Mouse (Mus musculus) kidney, adult 2 months (tissue): ENCODE measurements around the gene Pxk. TPM values are rescaled to one million over a fixed set of nuclear protein-coding genes. Genes with fewer than 3 reads are reported as not detected.
"Not testable (repeated sequence)": the region's sequence is repeated elsewhere in the genome, so short reads cannot be mapped to it uniquely, and the experiment has no call there.

Experiments used
- DNase-seq: peaks from one replicate; pipeline ENCODE4 v3.0.0; 2021
- H3K27ac ChIP-seq: fragments of 200-500 bp; 2 replicates; pipeline ENCODE4 v1.5.1; 2012; ENCODE audit warnings: low read depth, low read length, control low read depth, inconsistent platforms; ENCODE audit not compliant: insufficient read depth
- H3K27me3 ChIP-seq: fragments of 200-500 bp; replicated peaks from 2 replicates; pipeline ENCODE4 v1.6.1; 2012; ENCODE audit warnings: mild to moderate bottlenecking, moderate library complexity, low read length, inconsistent platforms; ENCODE audit not compliant: control insufficient read depth, insufficient read depth
- H3K36me3 ChIP-seq: fragments of 200-500 bp; 2 replicates; pipeline ENCODE4 v1.6.1; 2012; ENCODE audit warnings: mild to moderate bottlenecking, moderate library complexity, low read length, inconsistent platforms; ENCODE audit not compliant: control insufficient read depth, insufficient read depth
- H3K4me1 ChIP-seq: fragments of 200-500 bp; 2 replicates; pipeline ENCODE4 v1.6.1; 2011; ENCODE audit warnings: low read length; ENCODE audit not compliant: control insufficient read depth, insufficient read depth
- H3K4me3 ChIP-seq: fragments of 200-500 bp; 2 replicates; pipeline ENCODE4 v1.5.1; 2011; ENCODE audit warnings: mild to moderate bottlenecking, low read depth, low read length, control low read depth; ENCODE audit not compliant: insufficient read depth
- CTCF ChIP-seq: fragments of 200-500 bp; conservative IDR thresholded peaks from 2 replicates; pipeline ENCODE4 v1.5.1; 2011; ENCODE audit warnings: low read depth, mild to moderate bottlenecking, control low read depth, low read length, moderate library complexity, mixed read lengths; ENCODE audit not compliant: insufficient read depth, insufficient read length
- POLR2A ChIP-seq: fragments of 200-500 bp; IDR thresholded peaks from one replicate; pipeline ENCODE4 v1.6.1; 2011; ENCODE audit warnings: low read depth, low read length, control low read depth
- WGBS: fragments of 180-500 bp; shearing (Covaris S2); methylation state at CpG from one replicate; pipeline ENCODE4 v1.1.7; 2018; 5-methylcytosine and 5-hydroxymethylcytosine counted together
- polyA plus RNA-seq: library from polyadenylated mRNA; depleted of rRNA; stranded (reverse); fragments of >200 nt; gene quantifications from 2 replicates; pipeline ENCODE4 v1.2.3, GENCODE M21; 2012

Pxk gene
- polyA plus RNA-seq, 1 experiment = 42.9 TPM

DNA sequence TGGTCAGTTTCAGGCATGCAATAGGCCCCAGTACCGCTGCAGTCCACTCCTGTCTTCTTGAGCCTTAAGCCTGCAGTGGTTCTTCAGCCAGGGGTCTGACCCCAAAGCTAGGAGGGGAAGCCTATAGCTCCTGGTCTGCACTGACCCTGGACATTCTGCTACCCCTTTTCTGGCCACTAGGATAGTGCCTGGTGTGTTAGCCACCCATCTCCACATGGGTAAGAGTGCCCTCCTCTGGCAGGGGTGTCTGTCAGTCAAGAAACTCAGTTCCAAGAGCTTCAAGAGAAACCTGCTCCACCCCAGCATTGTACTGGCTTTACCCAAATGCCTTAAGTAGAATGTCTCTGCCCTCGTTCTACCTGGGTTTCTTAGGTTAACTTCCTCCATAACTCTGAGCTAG lies 63.8 kb downstream of the Pxk start:
- 87% methylated on average over 2 of the region's 2 CpGs for WGBS
- Histone ChIP-seq H3K27me3 (no peaks in the 10 kb centered on the region), H3K4me3 (no peak overlapping the region), H3K36me3 (peaks cover 7% of the 10 kb centered on the region), H3K27ac (no peak overlapping the region), H3K4me1 (no peaks in the 10 kb centered on the region)
- TF ChIP-seq POLR2A = no peak
- TF ChIP-seq CTCF = peak; percentile 58
- peak; percentile 43 for DNase-seq

DNA sequence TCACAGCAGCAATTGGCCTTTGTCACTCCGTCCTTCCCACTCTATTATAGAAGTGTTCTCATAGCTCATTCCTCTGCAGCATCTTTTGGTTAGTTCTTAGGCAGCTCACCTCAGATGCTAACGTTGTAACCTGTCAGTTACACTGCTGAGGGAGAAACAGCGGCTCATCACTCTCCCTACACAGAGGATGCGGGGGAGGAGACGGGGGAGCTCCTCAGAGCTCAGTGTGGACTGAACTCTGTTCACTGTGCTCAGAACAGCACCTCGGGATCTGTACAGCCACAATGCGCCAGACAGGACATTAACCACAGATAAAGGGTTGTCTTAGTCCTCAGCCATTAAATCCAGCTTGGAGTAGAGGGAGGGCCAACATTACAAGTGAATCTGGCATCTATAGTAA lies 66.5 kb downstream of the Pxk start:
- TF ChIP-seq POLR2A = no peak
- TF ChIP-seq CTCF = no peak
- no peaks in the 10 kb centered on the region for H3K27me3 ChIP-seq
- 65% methylated on average over 7 of the region's 7 CpGs for WGBS
- H3K4me3 ChIP-seq = no peak overlapping the region
- no peak overlapping the region for H3K27ac ChIP-seq
- no peaks in the 10 kb centered on the region for H3K4me1 ChIP-seq
- DNase-seq = no peak
- peaks cover 7% of the 10 kb centered on the region for H3K36me3 ChIP-seq

GRCm38 (mm10) chr14:8172507-8173410 lies 74.7 kb downstream of the Pxk start, which contains the start of gene Pdhb:
Pdhb (minus strand) TSS chr14:8173025.
- TF ChIP-seq CTCF (no peak), POLR2A (peak; percentile 84)
- peak; percentile 100 for DNase-seq
- Histone ChIP-seq H3K4me1 (peaks cover 8% of the 10 kb centered on the region; the same call in 1 of the 2 replicates), H3K4me3 (peak within 1 kb of the TSS; percentile 85), H3K27ac (peak within 1 kb of the TSS; percentile 93), H3K27me3 (no peaks in the 10 kb centered on the region), H3K36me3 (no peaks in the 10 kb centered on the region)
- WGBS = under 1% methylated on average over 63 of the region's 64 CpGs

DNA sequence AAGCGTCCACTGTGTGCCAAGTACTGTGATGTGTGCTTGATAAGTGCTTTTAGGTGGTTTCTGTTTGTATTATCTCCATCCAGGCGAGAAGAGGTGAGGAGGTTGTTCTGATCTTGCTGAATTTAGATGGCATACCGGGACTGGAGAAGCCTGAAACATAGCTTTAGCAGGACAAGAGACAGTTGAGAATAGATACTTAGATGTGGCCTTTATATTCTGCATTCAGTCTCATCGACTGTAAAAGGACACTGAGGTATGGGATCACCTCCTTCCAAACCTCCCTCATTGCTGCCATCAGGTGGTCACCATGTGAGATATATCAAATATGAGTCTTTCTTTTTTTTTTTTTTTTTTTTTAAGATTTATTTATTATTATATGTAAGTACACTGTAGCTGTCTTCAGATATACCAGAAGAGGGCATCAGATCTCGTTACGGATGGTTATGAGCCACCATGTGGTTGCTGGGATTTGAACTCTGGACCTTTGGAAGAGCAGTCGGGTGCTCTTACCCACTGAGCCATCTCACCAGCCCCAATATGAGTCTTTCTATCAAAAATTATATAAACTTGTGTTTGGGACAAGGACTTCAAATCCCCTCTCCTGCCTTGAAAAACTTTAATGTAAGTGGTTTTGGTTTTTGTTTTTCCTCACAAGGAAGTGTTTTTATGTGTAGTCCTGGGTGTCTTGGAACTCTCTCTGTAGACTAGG lies 75.7 kb downstream of the Pxk start:
- not testable (repeated sequence) for H3K4me1 ChIP-seq, H3K36me3 ChIP-seq, H3K27me3 ChIP-seq
- peak; percentile 57 for DNase-seq
- Histone ChIP-seq H3K27ac (peak overlapping the region; percentile 72), H3K4me3 (peak overlapping the region; percentile 73)
- 31% methylated on average over 7 of the region's 7 CpGs for WGBS

GRCm38 (mm10) chr14:8174634-8175033 lies 76.6 kb downstream of the Pxk start:
- TF ChIP-seq POLR2A = no peak
- TF ChIP-seq CTCF = no peak

GRCm38 (mm10) chr14:8176251-8176650 lies 78.2 kb downstream of the Pxk start:
- TF ChIP-seq POLR2A = no peak
- TF ChIP-seq CTCF = no peak
- Histone ChIP-seq H3K27me3 (no peaks in the 10 kb centered on the region), H3K4me1 (peaks cover 8% of the 10 kb centered on the region; the same call in 1 of the 2 replicates), H3K27ac (no peak overlapping the region), H3K4me3 (no peak overlapping the region), H3K36me3 (no peaks in the 10 kb centered on the region)
- peak; percentile 28 for DNase-seq
- WGBS = 38% methylated on average over 5 of the region's 5 CpGs

More at GRCm38 (mm10) chr14:8174634-8175033, 76.6 kb downstream of the Pxk start:
- H3K27ac ChIP-seq = no peak overlapping the region
- H3K27me3 ChIP-seq = no peaks in the 10 kb centered on the region
- 59% methylated on average over 5 of the region's 5 CpGs for WGBS
- peak; percentile 27 for DNase-seq
- H3K4me1 ChIP-seq = peaks cover 8% of the 10 kb centered on the region; the same call in 1 of the 2 replicates
- H3K4me3 ChIP-seq = no peak overlapping the region
- H3K36me3 ChIP-seq = no peaks in the 10 kb centered on the region

- no peak for TF ChIP-seq CTCF
- no peak for TF ChIP-seq POLR2A
- 75% methylated on average over 4 of the region's 4 CpGs for WGBS
- Histone ChIP-seq H3K27ac (no peak overlapping the region), H3K27me3 (no peaks in the 10 kb centered on the region), H3K36me3 (no peaks in the 10 kb centered on the region), H3K4me3 (no peak overlapping the region), H3K4me1 (no peaks in the 10 kb centered on the region)
- no peak for DNase-seq
Observed at GRCm38 (mm10) chr14:8180371-8181035, 82.5 kb downstream of the Pxk start.
